ENCODE assay signal across 15 mouse cellular contexts in the genomic region with DNA sequence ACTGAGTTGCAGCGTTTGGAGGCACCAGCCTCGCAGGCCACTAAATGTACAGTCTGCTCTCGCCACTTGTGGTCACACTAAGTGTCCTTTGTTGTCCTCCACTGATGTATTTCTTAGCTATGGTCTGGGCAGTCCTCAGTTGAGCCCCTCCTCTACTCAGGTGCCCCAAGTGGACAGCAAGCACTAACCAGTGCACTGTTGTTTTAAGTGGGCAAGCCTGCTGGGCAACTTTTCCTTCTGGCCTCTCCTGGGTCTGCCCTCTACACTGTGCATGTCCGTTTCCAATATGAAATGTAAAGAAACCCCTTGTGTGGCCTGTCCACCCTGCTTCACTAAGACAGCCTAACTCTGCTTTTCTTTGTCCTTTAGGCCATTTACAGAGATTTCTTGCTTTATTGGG. TPM values are rescaled to one million over a fixed set of nuclear protein-coding genes. Genes with fewer than 3 reads are reported as not detected.
"Had no signal": no experiment of that assay in that cellular context is flagged by ENCODE, and none has a peak within 500 bp of the region (broad histone marks: within the 10 kb centered on the region; RNA-seq: fewer than 3 reads in every experiment).

No protein-coding gene starts in this region.

- DNase-seq: kidney, adult 8-10 months; kidney, postnatal 36 days; layer of hippocampus, adult 9-11 months; liver, embryonic 13.5 days; liver, postnatal 0 days; midbrain, embryonic 14.5 days; right cerebral cortex, adult 18-20 months had no signal

- ATAC-seq: intestine, embryonic 16.5 days; liver, postnatal 0 days had no signal

- H3K9me3 ChIP-seq: hindbrain, embryonic 15.5 days; limb, embryonic 15.5 days; liver, embryonic 13.5 days; midbrain, embryonic 10.5 days; neural tube, embryonic 15.5 days had no signal

- H3K27ac ChIP-seq: hindbrain, embryonic 15.5 days; limb, embryonic 15.5 days; liver, embryonic 13.5 days; midbrain, embryonic 10.5 days; neural tube, embryonic 15.5 days had no signal

- H3K9ac ChIP-seq: hindbrain, embryonic 15.5 days; limb, embryonic 15.5 days; liver, embryonic 13.5 days; liver, postnatal 0 days; neural tube, embryonic 15.5 days had no signal

- H3K4me1 ChIP-seq: hindbrain, embryonic 15.5 days; limb, embryonic 15.5 days; midbrain, embryonic 10.5 days; neural tube, embryonic 15.5 days had no signal

- H3K4me3 ChIP-seq: hindbrain, embryonic 15.5 days; limb, embryonic 15.5 days; liver, embryonic 13.5 days; midbrain, embryonic 10.5 days; myocyte; neural tube, embryonic 15.5 days had no signal

- H3K27me3 ChIP-seq: hindbrain, embryonic 15.5 days; limb, embryonic 15.5 days; liver, embryonic 13.5 days; neural tube, embryonic 15.5 days had no signal

- H3K4me2 ChIP-seq: hindbrain, embryonic 15.5 days; limb, embryonic 15.5 days; liver, embryonic 13.5 days; neural tube, embryonic 15.5 days had no signal

RNA-seq across cellular contexts. Expression of gene Hcrtr1, which starts 15.0 kb away (rescaled TPM):
- total RNA-seq: megakaryocyte, adult 5-6 weeks had no signal
- polyA plus RNA-seq: limb, embryonic 11.5 days; liver, postnatal 0 days; myocyte had no signal
